Comparison of ENCODE assay signal across 26 mouse cellular contexts in genomic region chr2:43182105-43182504, GRCm38 (mm10).
"Had no signal": no experiment of that assay in that cellular context is flagged by ENCODE, and none has a peak within 500 bp of the region (broad histone marks: within the 10 kb centered on the region; RNA-seq: fewer than 3 reads in every experiment).

No protein-coding gene starts in this region.

- DNase-seq: gastrocnemius, postnatal 14 days; gastrocnemius, postnatal 36 days; heart, adult 11 months; heart, adult 2 months; heart, postnatal 14 days; heart, postnatal 36 days; kidney, adult 11 months; kidney, adult 2 months; kidney, adult 9 months; kidney, postnatal 14 days; kidney, postnatal 36 days; layer of hippocampus, adult 9-11 months; layer of hippocampus, postnatal 36 days; liver had no signal

- H3K4me3 ChIP-seq: heart, adult 2 months; heart, embryonic 13.5 days; heart, embryonic 15.5 days; hindbrain, embryonic 13.5 days; hindbrain, embryonic 15.5 days; kidney, embryonic 15.5 days; left cerebral cortex, adult 2 months; limb, embryonic 10.5 days; limb, embryonic 12.5 days had no signal

- H3K4me1 ChIP-seq: heart, embryonic 13.5 days; heart, embryonic 15.5 days; hindbrain, embryonic 13.5 days; hindbrain, embryonic 15.5 days; kidney, embryonic 15.5 days; limb, embryonic 10.5 days; limb, embryonic 12.5 days had no signal

- H3K27ac ChIP-seq: heart, adult 2 months; heart, embryonic 13.5 days; heart, embryonic 15.5 days; hindbrain, embryonic 13.5 days; hindbrain, embryonic 15.5 days; hindbrain, postnatal 0 days; kidney, embryonic 15.5 days; kidney, postnatal 0 days; left cerebral cortex, adult 2 months; limb, embryonic 10.5 days; limb, embryonic 12.5 days had no signal

- H3K36me3 ChIP-seq: heart, embryonic 13.5 days; heart, embryonic 15.5 days; hindbrain, embryonic 13.5 days; hindbrain, embryonic 15.5 days; kidney, embryonic 15.5 days; limb, embryonic 10.5 days; limb, embryonic 12.5 days had no signal

- H3K4me2 ChIP-seq: heart, embryonic 11.5 days; heart, embryonic 13.5 days; heart, embryonic 15.5 days; hindbrain, embryonic 13.5 days; hindbrain, embryonic 15.5 days; kidney, embryonic 15.5 days; limb, embryonic 12.5 days had no signal

- ATAC-seq: hindbrain, postnatal 0 days; intestine, embryonic 16.5 days had no signal

- H3K27me3 ChIP-seq: heart, embryonic 13.5 days; heart, embryonic 15.5 days; hindbrain, embryonic 13.5 days; hindbrain, embryonic 15.5 days; kidney, embryonic 15.5 days; limb, embryonic 12.5 days had no signal

- H3K9me3 ChIP-seq: heart, embryonic 13.5 days; heart, embryonic 15.5 days; hindbrain, embryonic 13.5 days; hindbrain, embryonic 15.5 days; kidney, embryonic 15.5 days; limb, embryonic 10.5 days; limb, embryonic 12.5 days had no signal

- H3K9ac ChIP-seq: heart, embryonic 13.5 days; heart, embryonic 15.5 days; hindbrain, embryonic 13.5 days; hindbrain, embryonic 15.5 days; kidney, embryonic 15.5 days; limb, embryonic 12.5 days had no signal
